Mouse (Mus musculus) heart, adult 2 months (tissue): ENCODE data around the gene Smad1.

ENCODE experiments used
- CTCF ChIP-seq: fragments of 200-600 bp; IDR thresholded peaks from 2 replicates; pipeline ENCODE4 v1.8.1; 2022; ENCODE audit warnings: antibody characterized with exemption, mild to moderate bottlenecking, moderate library complexity
- POLR2A ChIP-seq: fragments of 200-500 bp; IDR thresholded peaks from 2 replicates; pipeline ENCODE4 v1.6.1; 2011; ENCODE audit warnings: mild to moderate bottlenecking, low read depth, low read length, control low read depth; ENCODE audit not compliant: insufficient read depth

DNA sequence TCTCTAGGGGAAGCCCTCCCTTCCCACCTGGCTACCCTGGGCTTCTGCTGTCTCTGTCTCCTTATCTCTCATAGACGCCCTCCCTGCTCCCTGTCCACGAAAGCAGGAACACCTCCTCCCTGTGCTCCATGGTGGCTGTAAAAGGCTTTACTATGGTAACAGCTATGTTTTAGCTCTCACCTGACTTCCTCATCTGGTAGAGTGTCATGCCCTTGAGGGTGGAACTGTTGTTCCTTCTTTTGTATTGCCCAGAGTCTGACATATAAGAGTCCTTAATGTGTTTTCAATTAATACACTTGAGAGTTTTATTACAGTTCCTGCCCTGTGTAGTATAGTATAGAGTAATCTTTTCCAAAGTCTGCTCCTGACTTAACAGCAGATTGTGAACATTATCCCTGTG is 36.9 kb downstream of the Smad1 start:
- TF ChIP-seq CTCF (no peak), POLR2A (no peak)
